ENCODE assay signal across 21 mouse cellular contexts in genomic region chr9:96371075-96371474, GRCm38 (mm10).
"Had no signal": no experiment of that assay in that cellular context is flagged by ENCODE, and none has a peak within 500 bp of the region (broad histone marks: within the 10 kb centered on the region; RNA-seq: fewer than 3 reads in every experiment).

No protein-coding gene starts in this region.

- H3K4me3 ChIP-seq: intestine, embryonic 15.5 days; limb, embryonic 12.5 days; limb, embryonic 15.5 days; lung, embryonic 15.5 days; midbrain, embryonic 12.5 days; midbrain, embryonic 15.5 days; neural tube, embryonic 12.5 days; neural tube, embryonic 15.5 days had no signal

- H3K27ac ChIP-seq: intestine, embryonic 15.5 days; limb, embryonic 12.5 days; limb, embryonic 15.5 days; liver, embryonic 14.5 days; lung, embryonic 15.5 days; macrophage; midbrain, embryonic 12.5 days; midbrain, embryonic 15.5 days; neural tube, embryonic 12.5 days; neural tube, embryonic 15.5 days had no signal

- H3K4me2 ChIP-seq: intestine, embryonic 15.5 days; limb, embryonic 12.5 days; limb, embryonic 15.5 days; liver, embryonic 11.5 days; lung, embryonic 15.5 days; midbrain, embryonic 12.5 days; midbrain, embryonic 15.5 days; neural tube, embryonic 12.5 days; neural tube, embryonic 15.5 days had no signal

- H3K4me1 ChIP-seq: intestine, embryonic 15.5 days; limb, embryonic 12.5 days; limb, embryonic 15.5 days; lung, embryonic 15.5 days; midbrain, embryonic 12.5 days; midbrain, embryonic 15.5 days; neural tube, embryonic 12.5 days; neural tube, embryonic 15.5 days had no signal

- H3K9me3 ChIP-seq: intestine, embryonic 15.5 days; limb, embryonic 12.5 days; limb, embryonic 15.5 days; lung, embryonic 15.5 days; midbrain, embryonic 12.5 days; midbrain, embryonic 15.5 days; neural tube, embryonic 12.5 days; neural tube, embryonic 15.5 days had no signal

- ATAC-seq: intestine, embryonic 15.5 days; liver, postnatal 0 days; midbrain, embryonic 15.5 days had no signal

- DNase-seq: kidney, adult 18-20 months; kidney, postnatal 10 days; kidney, postnatal 4 days; left cerebral cortex, postnatal 4 days; liver, postnatal 0 days; right cerebral cortex, adult 18-20 months; right cerebral cortex, postnatal 14 days; right cerebral cortex, postnatal 4 days; thymus, adult 18-20 months; thymus, postnatal 36 days had no signal

- H3K36me3 ChIP-seq: intestine, embryonic 15.5 days; limb, embryonic 12.5 days; limb, embryonic 15.5 days; lung, embryonic 15.5 days; midbrain, embryonic 12.5 days; midbrain, embryonic 15.5 days; neural tube, embryonic 12.5 days; neural tube, embryonic 15.5 days had no signal

- H3K9ac ChIP-seq: intestine, embryonic 15.5 days; limb, embryonic 12.5 days; limb, embryonic 15.5 days; liver, embryonic 14.5 days; liver, postnatal 0 days; lung, embryonic 15.5 days; midbrain, embryonic 12.5 days; midbrain, embryonic 15.5 days; neural tube, embryonic 12.5 days; neural tube, embryonic 15.5 days had no signal

- H3K27me3 ChIP-seq: intestine, embryonic 15.5 days; limb, embryonic 12.5 days; limb, embryonic 15.5 days; lung, embryonic 15.5 days; midbrain, embryonic 12.5 days; midbrain, embryonic 15.5 days; neural tube, embryonic 12.5 days; neural tube, embryonic 15.5 days had no signal
